Mouse (Mus musculus): Measurements from ENCODE around the gene Micu1. TPM values are rescaled to one million over a fixed set of nuclear protein-coding genes. Genes with fewer than 3 reads are reported as not detected.

Gene Micu1
- polyA plus RNA-seq, 1 experiment from 2014 or later: 75.2 TPM

DNA sequence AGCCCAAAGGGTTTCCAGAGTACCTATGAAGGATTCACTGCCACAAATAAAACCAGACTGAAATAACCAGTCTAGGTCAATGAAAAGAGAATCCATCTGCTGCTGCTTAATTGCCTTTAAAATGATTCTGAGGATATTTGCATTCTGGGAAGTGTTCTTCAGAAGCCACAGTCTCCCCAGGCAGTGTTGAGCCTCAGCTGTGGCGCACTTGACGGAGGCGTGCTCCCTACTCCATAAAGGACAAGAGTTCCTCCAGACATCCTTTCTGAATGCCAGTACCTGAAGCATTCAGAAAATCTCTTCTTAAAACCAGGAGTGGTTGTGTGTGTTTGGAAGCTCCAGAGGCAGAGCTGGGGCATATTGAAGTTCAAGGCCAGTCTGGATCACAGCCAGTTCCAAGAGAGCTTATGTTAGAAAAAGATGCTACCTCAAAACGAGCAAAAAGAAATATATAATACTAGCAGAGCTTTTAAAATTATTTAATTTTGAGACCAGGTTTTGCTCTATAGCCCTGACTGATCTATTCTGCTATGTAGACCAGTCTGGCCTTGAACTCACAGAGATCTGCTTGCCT, 75.9 kb downstream of the Micu1 start:
- WGBS: 66% methylated on average over 4 of the region's 4 CpGs
- Histone ChIP-seq H3K27ac (no peak overlapping the region), H3K9me3 (ENCODE audit: control insufficient read depth, low read length) (no peaks in the 10 kb centered on the region), H3K27me3 (ENCODE audit: control insufficient read depth, insufficient read depth, low read length) (no peaks in the 10 kb centered on the region), H3K4me3 (replicated peaks; ENCODE audit: low read length) (no peak overlapping the region), H3K36me3 (replicated peaks; ENCODE audit: control insufficient read depth, insufficient read depth) (no peaks in the 10 kb centered on the region), H3K4me1 (replicated peaks; ENCODE audit: control insufficient read depth, insufficient read depth, low read length) (peaks cover 20% of the 10 kb centered on the region), H3K4me2 (replicated peaks) (no peak overlapping the region), H3K9ac (no peak overlapping the region)
- no peak for ATAC-seq (ENCODE audit: low FRiP score)
- DNase-seq (ENCODE audit: low spot score): no peak

DNA sequence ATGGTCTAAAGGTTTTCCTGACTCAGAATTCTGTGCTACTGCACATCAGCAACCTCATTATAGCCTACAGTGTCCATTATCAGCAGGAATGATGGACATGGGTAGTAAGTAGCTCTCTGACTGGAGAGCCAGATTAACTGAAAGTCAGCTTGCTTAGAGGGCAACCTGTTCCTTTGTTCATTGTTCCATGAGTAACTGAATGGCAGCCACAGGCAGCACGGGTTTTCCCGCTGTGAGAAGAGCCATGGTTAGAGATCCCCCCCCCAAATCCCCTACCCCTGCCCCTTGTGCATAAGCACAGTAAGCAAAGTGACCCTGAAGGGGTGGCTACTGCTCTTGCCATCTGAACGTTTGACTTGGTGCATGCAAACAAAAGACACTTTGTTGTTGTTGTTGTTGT, 78.4 kb downstream of the Micu1 start:
- H3K4me2 ChIP-seq (replicated peaks): no peak overlapping the region
- no peaks in the 10 kb centered on the region for H3K9me3 ChIP-seq (ENCODE audit: control insufficient read depth, low read length)
- no peaks in the 10 kb centered on the region for H3K36me3 ChIP-seq (replicated peaks; ENCODE audit: control insufficient read depth, insufficient read depth)
- peak overlapping the region; percentile 38 for H3K27ac ChIP-seq
- no peak for DNase-seq (ENCODE audit: low spot score)
- no peak overlapping the region for H3K9ac ChIP-seq
- no peak overlapping the region for H3K4me3 ChIP-seq (replicated peaks; ENCODE audit: low read length)
- peaks cover 16% of the 10 kb centered on the region for H3K4me1 ChIP-seq (replicated peaks; ENCODE audit: control insufficient read depth, insufficient read depth, low read length)
- no peaks in the 10 kb centered on the region for H3K27me3 ChIP-seq (ENCODE audit: control insufficient read depth, insufficient read depth, low read length)
- 14% methylated on average over 3 of the region's 3 CpGs for WGBS
- no peak for ATAC-seq (ENCODE audit: low FRiP score)

DNA sequence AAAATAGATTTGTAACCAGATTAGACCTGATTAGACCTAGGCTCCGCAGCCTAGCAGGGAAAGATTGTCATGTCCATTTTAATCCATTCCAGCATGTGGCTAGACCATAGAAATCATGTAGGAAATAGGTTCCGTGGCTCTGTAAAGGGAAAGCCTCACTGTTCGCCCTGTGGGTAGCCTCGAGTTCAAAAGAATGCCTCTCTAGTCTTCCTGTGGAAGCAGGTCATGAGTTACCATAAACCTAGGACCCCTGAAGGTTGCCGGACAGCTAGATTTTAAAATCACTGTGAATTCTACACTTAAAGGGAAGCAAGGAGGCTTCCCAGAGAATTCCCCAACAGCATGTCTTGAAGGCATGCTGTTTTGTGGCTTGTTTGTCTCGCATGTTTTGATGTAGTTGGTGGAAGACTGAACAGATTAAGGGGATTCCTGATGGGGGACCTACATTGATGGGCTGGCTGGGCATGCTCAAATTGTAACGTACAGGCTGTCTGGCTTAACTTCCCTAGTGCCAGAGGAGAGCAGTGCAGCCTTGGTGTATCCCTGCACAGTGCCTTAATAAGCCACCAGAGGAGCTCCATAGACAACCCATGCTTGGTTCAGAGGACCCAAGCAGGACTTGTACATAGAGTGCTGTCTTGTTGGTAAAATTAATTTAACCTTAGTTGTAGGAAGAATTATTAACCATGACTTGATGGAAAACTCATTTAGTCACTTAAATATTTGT, 79.1 kb downstream of the Micu1 start:
- Histone ChIP-seq H3K9me3 (ENCODE audit: control insufficient read depth, low read length) (no peaks in the 10 kb centered on the region), H3K4me3 (replicated peaks; ENCODE audit: low read length) (no peak overlapping the region), H3K27me3 (ENCODE audit: control insufficient read depth, insufficient read depth, low read length) (no peaks in the 10 kb centered on the region), H3K9ac (no peak overlapping the region), H3K36me3 (replicated peaks; ENCODE audit: control insufficient read depth, insufficient read depth) (no peaks in the 10 kb centered on the region), H3K4me1 (replicated peaks; ENCODE audit: control insufficient read depth, insufficient read depth, low read length) (peaks cover 16% of the 10 kb centered on the region), H3K4me2 (replicated peaks) (no peak overlapping the region), H3K27ac (peak overlapping the region; percentile 38; the same call in 1 of the 2 replicates)
- peak; percentile 40; the same call in 1 of the 2 replicates for ATAC-seq (ENCODE audit: low FRiP score)
- WGBS: 66% methylated on average over 7 of the region's 7 CpGs
- DNase-seq (ENCODE audit: low spot score): no peak

DNA sequence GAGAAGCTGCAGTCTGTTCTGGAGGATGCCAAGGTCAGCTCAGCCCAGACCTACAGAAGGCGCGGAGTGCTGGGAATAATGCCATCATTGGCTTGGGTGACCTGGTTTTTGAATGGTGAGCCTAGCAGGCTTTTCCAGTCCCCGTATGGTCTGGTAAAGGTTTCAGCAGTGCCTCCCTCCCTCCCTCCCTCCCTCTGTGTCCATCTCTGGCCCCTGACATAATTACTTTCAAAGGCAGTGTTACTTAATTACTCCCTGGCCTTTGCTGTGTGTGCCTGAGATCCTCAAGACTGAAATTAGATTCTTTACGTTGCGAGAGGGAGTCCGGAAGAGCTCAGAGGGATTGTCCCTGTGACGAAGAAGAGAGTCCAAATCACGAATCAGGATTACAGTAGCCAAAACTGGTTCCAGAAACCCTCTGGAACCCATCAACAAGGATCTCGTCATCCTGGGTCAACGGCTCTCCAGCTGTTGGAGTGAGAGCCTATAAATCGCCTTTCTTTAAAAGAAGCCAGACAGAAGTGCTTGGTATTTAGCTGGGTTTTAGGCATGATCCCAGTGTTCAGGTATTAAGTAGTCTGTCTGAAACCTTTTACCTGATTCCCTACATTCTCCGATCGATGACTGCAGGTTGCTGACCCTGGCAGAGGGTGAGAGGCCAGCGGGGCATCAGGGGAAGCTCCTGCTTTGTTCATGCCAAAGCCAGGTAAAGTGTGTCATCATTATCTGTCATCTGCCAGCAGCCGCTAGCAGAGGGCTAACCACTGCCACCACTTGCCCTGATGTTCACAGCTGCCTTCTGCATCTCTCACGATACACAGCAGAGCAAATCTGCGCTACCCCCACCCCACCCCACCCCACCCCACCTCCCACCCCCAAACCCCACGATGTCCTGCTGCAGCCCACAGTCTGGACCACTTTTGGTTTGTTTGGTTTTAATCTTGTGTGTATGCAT, 82.7 kb downstream of the Micu1 start:
- DNase-seq (ENCODE audit: low spot score): no peak
- no peak overlapping the region for H3K4me3 ChIP-seq (replicated peaks; ENCODE audit: low read length)
- 0 out of 2 replicates have a peak overlapping the region, but pooled peaks have one; percentile 5 for H3K27ac ChIP-seq
- ATAC-seq (ENCODE audit: low FRiP score): no peak
- no peak overlapping the region for H3K9ac ChIP-seq
- H3K9me3 ChIP-seq (ENCODE audit: control insufficient read depth, low read length): no peaks in the 10 kb centered on the region
- H3K4me1 ChIP-seq (replicated peaks; ENCODE audit: control insufficient read depth, insufficient read depth, low read length): peaks cover 9% of the 10 kb centered on the region
- H3K4me2 ChIP-seq (replicated peaks): no peak overlapping the region
- peaks cover 8% of the 10 kb centered on the region for H3K36me3 ChIP-seq (replicated peaks; ENCODE audit: control insufficient read depth, insufficient read depth)
- no peaks in the 10 kb centered on the region for H3K27me3 ChIP-seq (ENCODE audit: control insufficient read depth, insufficient read depth, low read length)
- 80% methylated on average over 18 of the region's 18 CpGs for WGBS

DNA sequence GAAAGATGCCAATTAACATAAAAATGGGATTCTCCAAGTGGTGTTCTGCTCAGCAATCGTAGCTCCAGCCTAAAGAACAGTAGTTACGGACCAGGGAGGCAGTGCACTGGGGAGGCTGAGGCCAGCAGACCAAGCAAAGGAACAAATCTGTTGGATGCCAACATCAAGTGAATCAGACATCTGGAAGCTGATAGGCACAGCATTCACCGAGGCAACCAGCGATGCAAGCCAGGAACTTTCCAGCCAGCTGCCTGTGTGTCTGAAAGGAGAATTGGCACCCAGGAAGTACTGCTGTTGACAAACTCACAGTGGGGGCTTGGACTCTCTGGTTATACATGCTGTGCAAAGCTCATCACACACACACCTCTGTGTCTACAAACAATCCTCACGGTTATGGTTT, 84.0 kb downstream of the Micu1 start:
- Histone ChIP-seq H3K4me1 (replicated peaks; ENCODE audit: control insufficient read depth, insufficient read depth, low read length) (no peaks in the 10 kb centered on the region; the same call in 1 of the 2 replicates), H3K27me3 (ENCODE audit: control insufficient read depth, insufficient read depth, low read length) (no peaks in the 10 kb centered on the region), H3K4me2 (replicated peaks) (no peak overlapping the region), H3K4me3 (replicated peaks; ENCODE audit: low read length) (no peak overlapping the region), H3K9ac (no peak overlapping the region), H3K27ac (no peak overlapping the region), H3K9me3 (ENCODE audit: control insufficient read depth, low read length) (no peaks in the 10 kb centered on the region), H3K36me3 (replicated peaks; ENCODE audit: control insufficient read depth, insufficient read depth) (peaks cover 13% of the 10 kb centered on the region)
- 26% methylated on average over 5 of the region's 5 CpGs for WGBS
- peak; percentile 51 for DNase-seq (ENCODE audit: low spot score)
- ATAC-seq (ENCODE audit: low FRiP score): peak; percentile 51; the same call in 1 of the 2 replicates

DNA sequence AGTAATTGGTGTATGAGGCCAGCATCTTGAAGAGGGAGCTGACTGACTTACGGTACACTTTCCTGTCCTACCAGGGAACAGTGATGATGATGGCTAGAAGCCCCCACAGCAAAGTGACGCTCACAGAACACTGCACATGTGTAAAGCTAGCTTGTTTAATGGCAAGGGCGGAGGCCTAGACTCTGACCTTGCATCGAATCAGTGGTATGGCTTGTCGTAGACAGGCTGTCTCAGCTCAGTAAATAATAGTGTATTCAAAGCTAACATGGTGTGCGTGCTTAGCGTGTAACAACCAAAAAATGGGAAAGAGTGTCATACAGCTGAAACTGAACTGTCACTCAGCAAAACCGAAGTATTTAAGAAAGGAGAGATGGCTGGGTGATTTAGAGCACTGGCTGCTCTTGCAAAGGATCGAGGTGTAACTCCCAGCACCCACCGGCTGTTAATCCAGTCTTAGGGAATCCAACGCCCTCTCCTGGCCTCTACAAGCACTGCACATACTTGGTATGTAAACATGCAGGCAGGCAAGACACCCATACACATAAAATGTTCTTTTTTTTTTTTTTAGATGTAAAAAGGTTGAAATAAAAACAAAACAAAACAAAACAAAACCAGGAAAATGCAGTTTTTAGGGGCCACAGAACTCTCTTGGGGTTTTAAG, 85.0 kb downstream of the Micu1 start:
- Histone ChIP-seq H3K9ac (no peak overlapping the region), H3K4me1 (replicated peaks; ENCODE audit: control insufficient read depth, insufficient read depth, low read length) (no peaks in the 10 kb centered on the region; the same call in 1 of the 2 replicates), H3K4me2 (replicated peaks) (no peak overlapping the region), H3K36me3 (replicated peaks; ENCODE audit: control insufficient read depth, insufficient read depth) (peaks cover 13% of the 10 kb centered on the region), H3K4me3 (replicated peaks; ENCODE audit: low read length) (no peak overlapping the region), H3K27me3 (ENCODE audit: control insufficient read depth, insufficient read depth, low read length) (no peaks in the 10 kb centered on the region), H3K9me3 (ENCODE audit: control insufficient read depth, low read length) (no peaks in the 10 kb centered on the region), H3K27ac (no peak overlapping the region)
- 78% methylated on average over 11 of the region's 11 CpGs for WGBS
- DNase-seq (ENCODE audit: low spot score): no peak
- ATAC-seq (ENCODE audit: low FRiP score): no peak

DNA sequence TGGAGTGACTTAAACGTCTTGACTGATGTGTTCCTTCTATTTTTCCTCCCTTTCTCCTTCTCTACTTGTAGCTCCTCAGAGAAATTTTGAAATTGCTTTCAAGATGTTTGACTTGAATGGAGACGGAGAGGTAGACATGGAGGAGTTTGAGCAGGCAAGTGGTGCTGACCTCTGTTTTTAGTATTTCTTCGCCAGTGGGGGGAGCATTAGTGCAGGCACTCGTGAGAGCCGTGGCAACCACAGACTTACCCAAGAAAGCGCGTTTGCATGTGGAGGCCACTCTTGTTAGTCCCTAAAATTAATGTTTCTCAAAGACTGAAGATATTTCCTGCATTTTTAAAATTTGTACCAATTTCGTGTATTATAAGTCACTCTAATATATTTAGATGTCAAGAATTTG, 85.6 kb downstream of the Micu1 start:
- H3K27ac ChIP-seq: no peak overlapping the region
- no peak overlapping the region for H3K4me3 ChIP-seq (replicated peaks; ENCODE audit: low read length)
- DNase-seq (ENCODE audit: low spot score): no peak
- 75% methylated on average over 8 of the region's 8 CpGs for WGBS
- H3K4me2 ChIP-seq (replicated peaks): no peak overlapping the region
- no peak for ATAC-seq (ENCODE audit: low FRiP score)
- H3K27me3 ChIP-seq (ENCODE audit: control insufficient read depth, insufficient read depth, low read length): no peaks in the 10 kb centered on the region
- H3K9me3 ChIP-seq (ENCODE audit: control insufficient read depth, low read length): no peaks in the 10 kb centered on the region
- H3K9ac ChIP-seq: no peak overlapping the region
- H3K36me3 ChIP-seq (replicated peaks; ENCODE audit: control insufficient read depth, insufficient read depth): peaks cover 13% of the 10 kb centered on the region
- H3K4me1 ChIP-seq (replicated peaks; ENCODE audit: control insufficient read depth, insufficient read depth, low read length): no peaks in the 10 kb centered on the region; the same call in 1 of the 2 replicates

DNA sequence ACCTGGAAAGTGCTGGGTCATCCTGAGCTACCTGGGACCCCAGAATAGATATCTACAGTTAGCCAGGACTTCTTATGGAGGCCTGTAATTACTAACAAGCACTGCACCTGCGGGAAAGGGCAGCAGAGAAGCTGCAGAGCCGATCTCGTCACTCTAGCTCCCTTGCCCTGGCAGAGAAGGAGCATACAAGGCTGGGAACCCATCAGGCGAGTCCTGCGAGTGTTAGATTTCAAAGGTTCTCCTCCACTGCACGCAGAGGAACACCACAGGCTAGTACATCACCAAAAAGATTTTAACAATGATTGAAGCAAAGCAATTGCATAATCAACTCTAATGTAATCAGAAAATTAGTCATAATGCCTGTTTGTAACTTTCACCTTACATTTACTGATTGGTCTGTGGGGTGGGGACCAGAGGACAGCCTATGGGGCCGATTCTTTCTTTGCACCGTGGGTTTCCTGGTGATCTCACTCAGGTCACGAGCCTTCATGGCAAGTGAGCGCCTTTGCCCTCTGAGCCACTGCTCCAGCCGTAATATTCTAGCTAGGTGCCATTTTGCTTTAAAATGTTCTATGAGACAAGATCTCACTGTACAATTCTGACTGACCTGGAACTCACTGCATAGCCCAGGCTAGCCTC, 88.1 kb downstream of the Micu1 start:
- Histone ChIP-seq H3K27ac (no peak overlapping the region), H3K4me1 (replicated peaks; ENCODE audit: control insufficient read depth, insufficient read depth, low read length) (no peaks in the 10 kb centered on the region), H3K9ac (no peak overlapping the region), H3K9me3 (ENCODE audit: control insufficient read depth, low read length) (no peaks in the 10 kb centered on the region), H3K4me3 (replicated peaks; ENCODE audit: low read length) (no peak overlapping the region), H3K36me3 (replicated peaks; ENCODE audit: control insufficient read depth, insufficient read depth) (peaks cover 13% of the 10 kb centered on the region), H3K27me3 (ENCODE audit: control insufficient read depth, insufficient read depth, low read length) (no peaks in the 10 kb centered on the region), H3K4me2 (replicated peaks) (no peak overlapping the region)
- ATAC-seq (ENCODE audit: low FRiP score) (no peak), DNase-seq (ENCODE audit: low spot score) (no peak)
- WGBS: 90% methylated on average over 11 of the region's 11 CpGs
